Mouse (Mus musculus): Measurements from ENCODE around the gene Sash1. TPM values are rescaled to one million over a fixed set of nuclear protein-coding genes. Genes with fewer than 3 reads are reported as not detected.
A peak's percentile ranks its signal among the peaks of the same experiment; 100 is the strongest.

The Sash1 gene
- polyA plus RNA-seq, 1 experiment from 2014 or later: 2.8 TPM

DNA sequence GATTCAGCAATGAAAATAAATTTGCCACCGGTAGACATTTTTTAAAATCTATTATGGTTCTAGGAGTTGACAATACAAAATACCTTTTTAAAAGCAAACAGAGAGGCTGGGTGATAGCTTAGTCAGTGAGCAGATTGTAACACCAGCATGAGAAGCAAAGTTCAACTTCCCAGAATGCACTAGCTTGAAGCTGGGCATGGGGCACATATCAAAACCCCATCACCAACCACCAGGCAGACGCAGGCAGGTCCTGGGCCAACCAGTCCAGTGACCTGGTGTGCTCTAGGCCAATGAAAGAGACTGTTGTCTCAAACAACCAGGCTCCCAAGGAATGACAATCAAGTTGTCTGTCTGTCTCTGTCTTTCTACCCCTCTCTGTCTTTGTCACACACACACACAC, 98.6 kb downstream of the Sash1 start:
- Histone ChIP-seq H3K4me1 (replicated peaks; ENCODE audit: control insufficient read depth, insufficient read depth, low read length) (peaks cover 10% of the 10 kb centered on the region), H3K27ac (ENCODE audit: low read depth, low read length) (peak overlapping the region; percentile 29), H3K27me3 (replicated peaks; ENCODE audit: control insufficient read depth, insufficient read depth, low read length) (no peaks in the 10 kb centered on the region), H3K36me3 (ENCODE audit: control insufficient read depth, insufficient read depth) (peaks cover 13% of the 10 kb centered on the region), H3K9me3 (ENCODE audit: control insufficient read depth) (no peaks in the 10 kb centered on the region), H3K4me2 (replicated peaks; ENCODE audit: low read depth) (no peak overlapping the region), H3K4me3 (ENCODE audit: low read depth, low read length) (no peak overlapping the region), H3K9ac (ENCODE audit: low read depth, low read length) (no peak overlapping the region)
- no peak for TF ChIP-seq CTCF (IDR thresholded peaks at IDR 0.05; ENCODE audit: low read depth)
- ATAC-seq: peak; percentile 56
- 31% methylated on average over 2 of the region's 2 CpGs for whole genome bisulfite sequencing

DNA sequence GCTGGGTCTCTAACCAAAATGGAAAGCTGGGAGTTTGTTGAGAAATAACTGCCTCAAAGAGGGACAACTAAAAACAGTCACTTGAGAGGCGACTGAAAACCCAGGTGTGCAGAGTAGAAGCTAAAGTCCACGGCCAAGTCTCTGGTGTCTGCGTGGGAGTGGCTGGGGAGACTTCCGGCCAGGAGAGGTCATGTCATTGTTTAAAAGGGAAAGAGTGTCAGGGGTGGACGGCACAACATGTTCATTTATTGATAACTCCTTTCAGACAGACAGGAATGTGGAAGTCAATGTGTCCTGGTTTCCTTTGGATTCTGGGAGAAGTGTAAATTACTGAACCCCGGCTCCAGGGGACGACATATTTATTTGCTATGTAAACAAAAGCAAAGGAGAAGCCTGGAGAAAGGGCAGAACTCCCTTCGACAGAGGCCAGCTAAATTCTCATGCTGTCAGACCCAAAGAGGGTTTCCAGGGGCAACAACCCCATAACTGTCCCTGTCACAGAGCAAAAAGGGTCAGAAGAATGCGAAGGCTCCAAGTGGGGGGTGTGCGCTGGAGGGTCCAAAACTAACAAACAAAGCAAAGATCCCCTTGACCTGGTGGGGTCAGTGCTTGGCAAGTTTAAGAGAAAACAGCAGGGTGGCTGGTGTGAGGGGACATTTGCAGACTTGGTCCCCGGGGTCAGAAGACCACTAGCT, 100.3 kb downstream of the Sash1 start:
- no peak overlapping the region; the same call in 1 of the 2 replicates for H3K4me2 ChIP-seq (replicated peaks; ENCODE audit: low read depth)
- H3K27me3 ChIP-seq (replicated peaks; ENCODE audit: control insufficient read depth, insufficient read depth, low read length): no peaks in the 10 kb centered on the region
- H3K9ac ChIP-seq (ENCODE audit: low read depth, low read length): no peak overlapping the region
- H3K27ac ChIP-seq (ENCODE audit: low read depth, low read length): peak overlapping the region; percentile 63; the same call in 1 of the 2 replicates
- peak; percentile 82 for ATAC-seq
- H3K36me3 ChIP-seq (ENCODE audit: control insufficient read depth, insufficient read depth): peaks cover 13% of the 10 kb centered on the region; the same call in 1 of the 2 replicates
- no peak overlapping the region for H3K4me3 ChIP-seq (ENCODE audit: low read depth, low read length)
- no peaks in the 10 kb centered on the region for H3K9me3 ChIP-seq (ENCODE audit: control insufficient read depth)
- peaks cover 10% of the 10 kb centered on the region for H3K4me1 ChIP-seq (replicated peaks; ENCODE audit: control insufficient read depth, insufficient read depth, low read length)
- TF ChIP-seq CTCF (IDR thresholded peaks at IDR 0.05; ENCODE audit: low read depth): no peak
- WGBS: 27% methylated on average over 11 of the region's 11 CpGs

DNA sequence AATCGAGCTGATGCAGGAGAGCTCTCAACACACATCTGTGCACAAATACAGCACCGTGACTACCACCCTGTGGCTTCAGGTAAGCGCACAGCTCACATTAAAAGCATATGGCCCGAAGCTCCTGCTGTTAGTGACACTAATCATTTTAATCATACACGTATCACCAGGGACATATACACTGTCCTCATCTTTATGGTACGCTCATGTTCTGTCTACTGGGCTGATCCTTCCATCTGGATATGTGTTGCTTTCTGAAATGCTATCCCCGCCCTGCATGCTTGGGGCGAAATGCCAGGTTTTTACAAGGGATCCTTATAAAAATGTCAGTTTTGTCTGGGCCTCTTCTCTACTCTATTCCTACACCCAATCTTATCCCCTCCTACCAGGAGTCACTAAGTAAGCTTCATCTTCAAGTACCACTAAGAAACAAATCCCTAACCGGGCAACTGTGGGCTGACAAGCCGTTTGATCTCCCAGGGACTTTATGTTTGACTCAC, 103.9 kb downstream of the Sash1 start:
- Histone ChIP-seq H3K4me2 (replicated peaks; ENCODE audit: low read depth) (no peak overlapping the region), H3K9me3 (ENCODE audit: control insufficient read depth) (no peaks in the 10 kb centered on the region), H3K9ac (ENCODE audit: low read depth, low read length) (no peak overlapping the region), H3K27me3 (replicated peaks; ENCODE audit: control insufficient read depth, insufficient read depth, low read length) (no peaks in the 10 kb centered on the region), H3K36me3 (ENCODE audit: control insufficient read depth, insufficient read depth) (peaks cover 21% of the 10 kb centered on the region; the same call in 1 of the 2 replicates), H3K27ac (ENCODE audit: low read depth, low read length) (no peak overlapping the region), H3K4me1 (replicated peaks; ENCODE audit: control insufficient read depth, insufficient read depth, low read length) (peaks cover 7% of the 10 kb centered on the region), H3K4me3 (ENCODE audit: low read depth, low read length) (no peak overlapping the region)
- WGBS: 76% methylated on average over 10 of the region's 10 CpGs
- ATAC-seq: no peak
- no peak for TF ChIP-seq CTCF (IDR thresholded peaks at IDR 0.05; ENCODE audit: low read depth)

DNA sequence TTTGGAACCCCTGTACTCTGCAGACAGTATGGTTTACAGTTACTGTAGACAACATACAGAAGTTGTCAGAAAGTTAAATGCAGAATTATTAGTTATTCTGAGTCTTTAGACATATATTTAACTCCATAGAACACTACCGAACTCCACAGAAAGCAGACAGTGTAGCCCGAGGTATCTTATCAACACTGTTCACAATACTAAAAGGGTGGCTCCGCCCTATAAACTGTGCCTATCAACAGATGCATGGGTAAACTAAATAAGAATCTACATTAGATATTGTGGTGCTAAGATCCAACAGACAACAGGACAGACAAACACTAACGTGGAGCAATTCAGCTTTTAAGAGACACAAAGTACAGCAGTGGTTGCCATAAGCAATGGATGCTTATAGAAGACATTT, 106.0 kb downstream of the Sash1 start:
- no peaks in the 10 kb centered on the region for H3K4me1 ChIP-seq (replicated peaks; ENCODE audit: control insufficient read depth, insufficient read depth, low read length)
- no peak for ATAC-seq
- no peak overlapping the region for H3K9ac ChIP-seq (ENCODE audit: low read depth, low read length)
- no peak overlapping the region for H3K4me2 ChIP-seq (replicated peaks; ENCODE audit: low read depth)
- H3K36me3 ChIP-seq (ENCODE audit: control insufficient read depth, insufficient read depth): peaks cover 38% of the 10 kb centered on the region; the same call in 1 of the 2 replicates
- no peaks in the 10 kb centered on the region for H3K27me3 ChIP-seq (replicated peaks; ENCODE audit: control insufficient read depth, insufficient read depth, low read length)
- no peak overlapping the region for H3K4me3 ChIP-seq (ENCODE audit: low read depth, low read length)
- no peaks in the 10 kb centered on the region; the same call in 1 of the 2 replicates for H3K9me3 ChIP-seq (ENCODE audit: control insufficient read depth)
- no peak overlapping the region for H3K27ac ChIP-seq (ENCODE audit: low read depth, low read length)
- WGBS: 81% methylated on average over 4 of the region's 4 CpGs
- no peak for TF ChIP-seq CTCF (IDR thresholded peaks at IDR 0.05; ENCODE audit: low read depth)

DNA sequence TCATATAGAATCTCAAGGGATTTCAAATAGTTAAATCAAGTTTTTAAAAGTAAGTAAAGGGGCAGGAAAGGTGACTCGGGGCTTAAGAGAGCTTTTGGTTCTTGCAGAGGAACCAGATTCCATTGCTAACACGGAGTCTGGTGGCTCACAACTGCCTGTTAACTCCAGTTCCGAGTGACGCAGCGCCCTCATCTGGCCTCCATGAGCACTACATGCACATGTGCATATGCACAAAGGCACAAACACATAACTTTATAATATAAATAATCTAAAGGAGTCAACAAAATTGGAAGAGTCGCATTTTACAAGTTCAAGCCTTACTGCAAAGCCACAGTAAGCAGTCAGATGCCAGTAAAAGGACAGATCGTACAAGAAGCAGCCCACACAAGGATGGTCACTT, 107.0 kb downstream of the Sash1 start:
- no peaks in the 10 kb centered on the region; the same call in 1 of the 2 replicates for H3K9me3 ChIP-seq (ENCODE audit: control insufficient read depth)
- ATAC-seq: no peak
- peak; percentile 48 for TF ChIP-seq CTCF (IDR thresholded peaks at IDR 0.05; ENCODE audit: low read depth)
- H3K4me3 ChIP-seq (ENCODE audit: low read depth, low read length): no peak overlapping the region
- 93% methylated on average over 7 of the region's 7 CpGs for WGBS
- peaks cover 29% of the 10 kb centered on the region; the same call in 1 of the 2 replicates for H3K36me3 ChIP-seq (ENCODE audit: control insufficient read depth, insufficient read depth)
- H3K4me1 ChIP-seq (replicated peaks; ENCODE audit: control insufficient read depth, insufficient read depth, low read length): no peaks in the 10 kb centered on the region
- H3K9ac ChIP-seq (ENCODE audit: low read depth, low read length): no peak overlapping the region
- no peak overlapping the region for H3K4me2 ChIP-seq (replicated peaks; ENCODE audit: low read depth)
- H3K27ac ChIP-seq (ENCODE audit: low read depth, low read length): no peak overlapping the region
- no peaks in the 10 kb centered on the region for H3K27me3 ChIP-seq (replicated peaks; ENCODE audit: control insufficient read depth, insufficient read depth, low read length)

- H3K4me2 ChIP-seq (replicated peaks; ENCODE audit: low read depth): no peak overlapping the region
- no peak overlapping the region for H3K9ac ChIP-seq (ENCODE audit: low read depth, low read length)
- TF ChIP-seq CTCF (IDR thresholded peaks at IDR 0.05; ENCODE audit: low read depth): no peak
- no peak for ATAC-seq
- H3K9me3 ChIP-seq (ENCODE audit: control insufficient read depth): no peaks in the 10 kb centered on the region; the same call in 1 of the 2 replicates
- H3K36me3 ChIP-seq (ENCODE audit: control insufficient read depth, insufficient read depth): peaks cover 25% of the 10 kb centered on the region; the same call in 1 of the 2 replicates
- H3K4me3 ChIP-seq (ENCODE audit: low read depth, low read length): no peak overlapping the region
- H3K4me1 ChIP-seq (replicated peaks; ENCODE audit: control insufficient read depth, insufficient read depth, low read length): no peaks in the 10 kb centered on the region
- 82% methylated on average over 12 of the region's 12 CpGs for WGBS
- H3K27ac ChIP-seq (ENCODE audit: low read depth, low read length): no peak overlapping the region
- H3K27me3 ChIP-seq (replicated peaks; ENCODE audit: control insufficient read depth, insufficient read depth, low read length): no peaks in the 10 kb centered on the region
Observed at GRCm38 (mm10) chr10:8777552-8778253, 108.2 kb downstream of the Sash1 start.

Measured in intestine, postnatal 0 days (tissue).